Comparison of ENCODE assay signal across 8 mouse cellular contexts in genomic region chr5:113323784-113324638, GRCm38 (mm10). TPM values are rescaled to one million over a fixed set of nuclear protein-coding genes. Genes with fewer than 3 reads are reported as not detected.
DNase-seq lines count a peak whose midpoint lies in the region; ATAC-seq and TF ChIP-seq lines count a peak whose summit lies in the region.

No protein-coding gene starts in this region.

- peak overlapping the region; percentile 38 for H3K4me3 ChIP-seq in midbrain, embryonic 12.5 days

- H3K36me3 ChIP-seq in midbrain, embryonic 12.5 days, result no peaks in the 10 kb centered on the region

- peak; percentile 52 for ATAC-seq in granulocyte monocyte progenitor cell, adult 5-6 weeks (replicated peaks; ENCODE audit: poor library complexity, severe bottlenecking)
- peak; percentile 38 for ATAC-seq in midbrain, embryonic 12.5 days (ENCODE audit: low FRiP score, low read depth)

- H3K4me2 ChIP-seq in midbrain, embryonic 12.5 days (replicated peaks), result peak overlapping the region; percentile 61

- H3K27me3 ChIP-seq in midbrain, embryonic 12.5 days, result peaks cover 47% of the 10 kb centered on the region

- H3K9ac ChIP-seq in midbrain, embryonic 12.5 days (replicated peaks), result no peak overlapping the region; the same call in 1 of the 2 replicates

- H3K4me1 ChIP-seq in midbrain, embryonic 12.5 days, result peaks cover 10% of the 10 kb centered on the region; the same call in 1 of the 2 replicates

- H3K9me3 ChIP-seq in midbrain, embryonic 12.5 days, result peaks cover 10% of the 10 kb centered on the region

- 5% methylated on average over 38 of the region's 38 CpGs for WGBS in midbrain, embryonic 12.5 days

- DNase-seq in heart, adult 18-20 months, result peak; percentile 35 to 42
- DNase-seq in heart, adult 8-10 months (ENCODE audit: low spot score), result no peak
- peak; percentile 43 for DNase-seq in brain, embryonic 14.5 days (ENCODE audit: low read depth)
- DNase-seq in kidney, postnatal 10 days, result peak; percentile 42
- DNase-seq in spleen, postnatal 10 days (ENCODE audit: low spot score in 2 of 2), result no peak
- no peak for DNase-seq in B cell, adult 2 months

- no peak overlapping the region for H3K27ac ChIP-seq in midbrain, embryonic 12.5 days (replicated peaks)

- TF ChIP-seq POLR2A in brain, embryonic 14.5 days (IDR thresholded peaks at IDR 0.05; ENCODE audit: borderline replicate concordance, extremely low read depth, insufficient read depth, insufficient read length, poor library complexity, severe bottlenecking), result no peak

- no peak for TF ChIP-seq CTCF in brain, embryonic 14.5 days (IDR thresholded peaks at IDR 0.05; ENCODE audit: borderline replicate concordance, extremely low read depth, insufficient read depth, insufficient read length)

RNA-seq across cellular contexts. Expression of gene Sgsm1, which starts 13.4 kb away (rescaled TPM):
- 1 to 10 TPM in 1 of 2 experiments, under 1 TPM in 1; 0.25 to 1.0 TPM for total RNA-seq in heart, adult 18-20 months (2021)
- total RNA-seq in heart, adult 8-10 months (2022), result under 1 TPM; 0.37 to 0.84 (median 0.58) TPM
- polyA plus RNA-seq in brain, embryonic 14.5 days (2012; rRNA removed), result 31.2 and 36.1 TPM in 2 replicates
- total RNA-seq in granulocyte monocyte progenitor cell, adult 5-6 weeks (2014; fragmentation: Nextera tagmentation), result not detected in 2 replicates
- 0.22 TPM in 1 of 2 replicates, not detected in the other for total RNA-seq in granulocyte monocyte progenitor cell, adult 5-6 weeks (2017)
- polyA plus RNA-seq in midbrain, embryonic 12.5 days (2016; fragmentation: Nextera tagmentation; extraction: Ambion mirVana), result 16.1 and 19.5 TPM in 2 replicates

RNA-seq across cellular contexts. Expression of gene Aym1, which starts 33.1 kb away (rescaled TPM):
- not detected for total RNA-seq in heart, adult 18-20 months (2021)
- not detected for total RNA-seq in heart, adult 8-10 months (2022)
- not detected in 2 replicates for polyA plus RNA-seq in brain, embryonic 14.5 days (2012; rRNA removed)
- total RNA-seq in granulocyte monocyte progenitor cell, adult 5-6 weeks (2014; fragmentation: Nextera tagmentation), result not detected in 2 replicates
- not detected in 2 replicates for total RNA-seq in granulocyte monocyte progenitor cell, adult 5-6 weeks (2017)
- not detected in 2 replicates for polyA plus RNA-seq in midbrain, embryonic 12.5 days (2016; fragmentation: Nextera tagmentation; extraction: Ambion mirVana)

Comparison
In these comparisons a context has a peak if more than half of its experiments do, and no peak if none do; other contexts are left out.
1. DNase-seq: peak in heart, adult 18-20 months (2 of 2), brain, embryonic 14.5 days (single experiment) and kidney, postnatal 10 days (single experiment); none in heart, adult 8-10 months (single experiment), spleen, postnatal 10 days (0 of 2) and B cell, adult 2 months (0 of 2).